Mouse (Mus musculus) testis, postnatal 10 days (tissue): ENCODE measurements around the gene Gtf2h1.
"Not testable (repeated sequence)": the region's sequence is repeated elsewhere in the genome, so short reads cannot be mapped to it uniquely, and the experiment has no call there.

Experiments used
- DNase-seq: peaks from one replicate; pipeline ENCODE4 v3.0.0; 2021; ENCODE audit warnings: low spot score

Gtf2h1 gene

DNA sequence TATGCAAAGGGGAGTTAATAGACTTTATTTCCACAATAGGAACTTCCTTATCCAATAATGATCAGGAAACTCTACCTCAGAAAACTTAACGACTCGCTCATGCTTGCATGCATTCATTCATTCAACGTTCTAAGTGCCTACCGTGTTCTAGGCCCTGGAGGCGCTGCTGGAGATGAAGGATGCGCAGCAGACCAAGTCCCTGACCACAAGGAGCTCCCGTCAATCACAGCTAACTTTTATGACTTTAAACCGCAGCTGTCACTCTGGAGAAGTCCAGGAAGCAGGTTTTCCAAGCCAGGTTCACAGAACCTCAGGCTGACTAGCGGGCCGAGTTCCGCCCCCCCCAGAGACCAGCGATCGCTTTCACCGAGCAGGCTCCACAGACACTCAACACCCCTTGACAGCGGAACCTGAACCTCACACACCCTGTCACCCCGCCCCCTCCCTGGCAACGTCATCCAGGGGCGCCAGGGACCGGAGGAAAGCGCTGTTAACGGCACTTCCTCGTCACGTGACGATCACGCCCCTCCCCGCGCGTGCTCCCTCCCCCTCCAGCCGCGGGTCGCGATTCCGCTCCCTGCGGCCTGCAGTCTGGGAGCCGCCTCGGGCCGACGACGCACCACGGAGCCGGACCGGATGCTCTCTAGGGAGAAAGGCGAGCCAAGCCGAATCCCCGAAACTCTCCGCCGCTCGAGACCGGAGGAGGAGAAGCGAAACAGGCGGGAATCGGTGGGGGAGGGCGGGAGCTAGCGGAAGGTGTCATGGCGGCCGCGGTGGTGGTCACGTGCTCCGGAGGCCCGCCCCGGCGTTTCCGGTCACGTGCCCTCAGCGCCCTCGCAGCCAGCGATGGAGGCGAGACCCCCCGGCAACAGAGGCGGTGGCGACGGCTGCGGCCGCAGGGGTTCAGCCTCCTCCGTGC, at the start of gene Gtf2h1, which contains the start of gene Hps5:
Gtf2h1 (plus strand) TSS at position 817 of the 919 bp plus-strand sequence.
Hps5 (minus strand) TSS at position 778 of the 919 bp plus-strand sequence.
- peak; percentile 99 for DNase-seq

DNA sequence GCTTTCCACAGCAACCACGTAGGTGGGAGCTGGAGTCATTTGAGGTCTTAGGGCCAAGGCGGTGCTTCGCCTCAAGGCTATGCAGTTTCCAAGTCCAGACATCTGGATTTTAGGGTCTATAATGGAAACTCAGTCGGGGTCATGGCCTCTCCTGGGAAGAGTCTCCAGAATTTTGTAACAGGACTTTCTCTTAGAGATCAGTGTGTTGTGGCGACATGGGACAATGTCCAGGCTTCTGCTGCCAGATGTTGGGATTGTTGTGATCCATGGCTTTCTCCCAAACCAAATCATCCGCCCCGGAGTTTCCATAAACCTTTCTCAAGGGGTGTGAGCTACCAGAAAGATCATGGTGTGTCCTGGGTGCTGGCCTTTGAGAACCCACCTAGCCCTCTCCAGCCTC, 49.5 kb upstream of the Gtf2h1 start:
- no peak for DNase-seq

DNA sequence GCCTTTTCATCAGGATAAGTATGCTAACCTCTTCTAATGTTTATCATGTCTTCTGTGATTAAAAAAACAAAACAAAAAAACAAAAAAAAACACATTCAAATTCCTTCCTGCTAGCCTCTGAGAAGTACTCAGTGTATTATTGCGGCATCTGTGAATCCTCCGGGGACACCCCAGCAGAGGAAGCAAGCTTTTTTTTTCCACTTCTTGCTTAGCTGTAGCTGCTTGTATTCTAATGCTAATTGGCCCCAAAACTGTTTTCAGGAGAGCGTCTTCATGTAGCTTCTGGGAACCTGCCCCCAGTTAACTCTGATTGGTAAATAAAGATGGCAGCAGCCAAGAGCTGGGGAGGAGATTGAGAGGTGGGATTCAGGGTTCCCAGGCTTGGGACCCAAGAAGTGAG, 47.4 kb upstream of the Gtf2h1 start:
- DNase-seq, result no peak

DNA sequence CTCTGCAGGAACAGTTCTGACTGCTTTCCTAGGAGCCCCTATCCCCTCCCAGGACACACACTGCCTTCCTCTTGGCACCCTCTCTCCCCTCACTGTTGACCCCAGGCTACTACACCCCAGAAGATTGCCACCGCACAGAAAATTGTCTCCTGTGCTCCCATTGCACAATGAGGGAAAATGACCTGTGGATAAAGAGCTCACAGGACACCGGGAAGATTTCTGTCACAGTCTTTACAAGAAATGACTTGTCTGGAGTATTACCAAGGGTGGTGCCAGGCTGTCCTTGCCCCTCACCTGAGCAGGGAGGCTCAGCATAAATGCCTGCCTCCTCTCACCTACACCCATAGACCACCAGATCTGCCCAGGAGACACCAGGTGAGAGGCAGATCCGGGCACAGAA, 44.4 kb upstream of the Gtf2h1 start, which contains the start of gene Saa2:
Saa2 (plus strand) TSS at position 301 of the 400 bp plus-strand sequence.
- no peak for DNase-seq

DNA sequence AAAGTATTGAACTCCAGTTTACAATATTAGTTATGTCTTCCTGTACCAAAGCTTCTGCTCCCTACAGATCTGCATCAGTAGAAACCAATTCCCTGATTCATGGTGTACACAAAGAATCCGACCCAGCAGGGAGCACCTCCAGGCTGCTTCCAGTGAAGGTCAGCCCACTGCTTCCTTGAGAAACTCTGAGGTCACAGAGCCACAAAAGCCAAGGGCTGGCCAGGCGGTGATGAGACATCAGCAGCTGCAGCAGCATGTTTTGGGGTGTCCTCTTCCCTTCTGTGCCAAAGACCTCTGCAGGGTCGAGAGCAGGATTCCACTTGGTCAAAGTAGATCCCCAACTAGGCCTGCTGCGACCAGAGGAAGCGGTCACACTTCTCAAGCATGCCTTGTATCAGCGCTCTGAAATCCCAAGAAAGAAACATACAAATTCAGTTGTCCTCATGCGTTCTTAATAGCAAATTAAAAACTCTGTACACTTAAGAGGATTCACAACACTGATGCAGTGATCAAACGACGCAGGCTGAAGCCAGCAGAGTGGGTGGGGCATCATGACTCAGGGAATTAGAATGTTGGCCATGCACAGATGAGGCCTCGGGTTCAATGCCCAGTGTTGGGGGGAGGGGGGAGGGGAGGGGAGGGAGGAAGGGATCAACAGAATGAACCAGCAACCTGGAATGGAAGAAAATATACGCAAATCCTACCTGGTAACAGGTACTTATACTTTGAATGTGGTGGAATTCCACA, 34.7 kb upstream of the Gtf2h1 start:
- DNase-seq, result no peak

DNA sequence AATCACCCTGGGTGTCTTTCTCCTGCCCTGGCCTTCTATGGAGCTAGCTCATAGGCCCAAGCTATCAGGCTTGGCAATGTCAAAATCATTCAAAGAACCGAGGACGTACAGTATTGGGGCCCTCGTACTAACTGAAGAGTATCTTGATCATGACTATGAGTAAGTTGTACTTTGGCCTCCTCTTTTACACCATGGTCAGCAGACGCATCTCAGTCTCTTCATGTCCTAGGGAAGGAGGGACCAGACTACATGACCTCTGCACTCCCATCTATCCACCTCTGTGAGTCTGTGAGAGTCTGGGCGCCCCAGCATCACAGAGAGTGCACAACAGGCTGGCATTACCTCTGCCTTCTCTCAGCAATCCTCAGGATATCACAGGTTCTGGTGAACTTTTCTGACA, 33.3 kb upstream of the Gtf2h1 start:
- no peak for DNase-seq

DNA sequence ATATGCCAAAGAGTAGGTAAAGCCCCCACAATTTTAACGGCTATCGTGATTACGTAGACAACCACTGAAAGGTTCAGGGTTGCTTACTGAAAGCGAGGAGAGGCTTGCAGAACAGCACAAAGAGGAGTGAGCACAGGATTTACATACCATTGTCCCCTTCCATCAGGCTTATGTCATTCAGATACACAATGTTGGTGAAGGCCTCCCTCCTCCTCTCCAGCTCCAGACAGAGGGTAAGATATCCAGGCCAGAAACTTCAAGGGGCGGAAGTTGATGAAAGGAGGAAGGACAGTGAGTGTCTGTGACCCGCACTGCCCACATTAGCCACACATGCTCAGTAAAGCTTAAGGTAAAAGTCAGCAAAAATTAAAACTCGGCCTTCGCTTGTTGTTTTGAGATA, 31.2 kb upstream of the Gtf2h1 start:
- no peak for DNase-seq

DNA sequence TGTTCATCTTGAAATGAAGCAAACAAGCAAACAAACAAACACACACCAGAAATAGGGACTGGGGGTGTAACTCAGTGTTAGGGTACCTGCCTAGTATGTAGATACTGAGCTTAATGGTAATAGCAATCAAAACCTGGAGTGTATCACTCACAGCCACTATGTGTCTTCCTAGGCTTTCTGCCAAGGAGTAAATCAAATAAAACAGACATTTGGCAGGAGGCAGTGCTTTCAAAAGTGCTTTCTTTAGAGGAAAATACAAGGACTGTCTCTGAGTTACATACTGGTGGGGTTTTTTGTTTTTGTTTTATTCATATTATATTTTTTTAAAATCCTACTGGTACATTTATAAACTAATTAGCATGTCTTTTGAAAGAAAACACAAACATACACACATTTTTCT, 28.5 kb upstream of the Gtf2h1 start:
- no peak for DNase-seq

DNA sequence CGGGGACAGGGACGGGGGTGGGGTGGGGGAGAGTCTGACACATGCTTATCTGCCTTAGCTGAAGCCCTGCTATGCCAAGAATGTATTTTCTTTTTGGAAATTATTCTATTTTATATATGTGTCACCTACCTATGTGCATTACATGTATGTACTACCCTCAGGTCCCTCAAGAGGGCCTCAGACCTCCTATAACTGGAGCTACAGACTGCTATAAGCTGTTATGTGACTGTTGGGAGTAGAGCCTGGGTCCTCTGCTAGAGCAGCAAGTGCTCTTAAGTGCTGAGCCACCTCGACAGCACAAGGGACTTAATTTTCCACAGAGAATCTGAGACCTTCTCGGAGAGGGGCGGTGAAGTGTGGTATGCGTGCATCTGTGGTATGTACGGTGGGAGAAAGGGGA, 27.5 kb upstream of the Gtf2h1 start:
- DNase-seq, result no peak

DNA sequence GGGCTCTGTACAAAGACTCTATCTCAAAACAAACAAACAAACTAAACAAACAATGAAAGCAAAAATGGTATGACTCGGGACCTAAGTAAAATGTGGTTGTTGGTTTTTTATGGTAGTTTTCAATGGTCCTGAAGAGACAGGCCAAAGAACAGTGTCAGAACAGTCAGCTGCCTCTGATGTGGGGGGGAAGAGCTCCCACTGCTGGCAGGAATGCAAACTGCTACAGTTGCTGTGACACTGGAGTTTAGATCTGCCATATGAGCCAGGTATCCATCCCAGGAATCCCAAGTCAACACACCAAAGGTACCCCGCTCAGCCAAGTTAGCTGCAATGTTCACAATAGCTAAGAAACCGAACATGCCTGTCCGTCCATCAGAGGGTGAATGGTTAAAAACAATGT, 25.2 kb upstream of the Gtf2h1 start:
- DNase-seq, result peak; percentile 66

DNA sequence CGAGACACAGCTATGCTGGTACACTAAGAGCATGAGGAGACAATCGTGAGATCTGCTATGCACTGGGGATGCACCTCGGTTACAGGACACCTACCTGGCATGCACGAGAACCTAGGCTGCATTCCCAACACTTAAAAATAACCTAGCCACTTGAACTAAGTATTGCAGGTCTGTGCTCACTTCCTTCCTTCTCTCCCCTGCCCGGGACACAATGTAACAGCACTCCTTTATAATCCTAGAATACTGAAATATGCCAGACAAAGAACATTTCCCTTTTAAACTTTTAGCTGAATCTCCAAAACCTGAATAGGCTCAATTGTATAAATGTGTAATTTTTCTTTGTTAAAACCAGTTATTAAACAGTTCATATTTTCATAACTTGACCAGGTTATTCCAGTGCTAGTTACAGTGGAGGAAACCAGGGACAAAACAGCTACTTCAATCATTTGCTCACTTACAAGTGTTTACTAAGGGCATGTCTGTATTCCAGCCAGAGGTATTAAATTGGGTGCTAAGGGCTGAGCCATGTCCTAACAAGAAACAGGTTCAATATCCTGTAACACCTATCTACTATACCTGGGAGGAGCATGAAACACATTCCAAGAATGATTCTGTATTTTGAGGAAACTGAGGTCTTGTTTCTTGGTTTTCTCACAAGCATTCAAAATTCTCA, 6.6 kb upstream of the Gtf2h1 start:
- no peak for DNase-seq

DNA sequence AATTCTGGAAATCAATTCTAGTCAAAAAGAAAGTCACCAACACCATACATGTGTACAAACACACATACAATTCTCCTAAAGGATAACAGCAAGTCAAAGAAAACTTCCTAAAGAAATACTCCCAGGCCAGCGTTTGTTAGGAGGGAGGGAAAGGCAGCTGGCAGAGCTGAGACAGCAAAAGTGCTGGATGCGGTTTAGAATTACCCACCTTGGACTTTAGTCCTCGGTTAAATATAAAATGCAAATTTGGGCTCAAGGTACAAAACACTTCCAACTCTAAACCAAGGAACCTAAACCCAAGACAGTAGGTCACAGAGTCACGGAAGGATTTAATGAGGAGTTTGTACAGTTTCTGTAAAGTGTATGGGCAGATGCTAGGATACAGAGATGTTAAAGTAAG, 2.0 kb upstream of the Gtf2h1 start:
- no peak for DNase-seq

DNA sequence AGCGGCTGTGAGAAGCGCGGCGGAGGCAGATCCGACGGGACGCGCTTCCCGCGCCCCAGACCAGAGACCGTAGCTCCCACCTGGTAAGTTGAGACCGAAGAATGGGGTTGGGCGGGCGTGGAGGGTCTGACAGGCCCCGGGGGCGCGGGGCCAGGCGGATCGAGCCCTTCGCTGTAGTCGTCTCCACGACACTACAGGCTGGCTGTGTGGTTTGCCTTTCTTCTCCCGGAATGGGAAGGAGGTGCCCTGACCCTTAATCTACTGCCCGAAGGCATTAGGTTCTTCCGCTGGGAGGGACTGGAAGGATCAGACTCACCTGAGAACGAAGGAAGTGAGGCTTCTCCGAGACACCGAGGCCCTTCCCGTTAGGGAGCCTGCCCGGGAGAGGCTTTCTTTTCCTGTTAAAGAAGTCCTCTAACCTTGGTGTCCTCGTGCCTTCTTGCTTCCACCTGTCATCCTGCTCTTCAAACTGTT, 340 bp downstream of the Gtf2h1 start:
- no peak for DNase-seq

DNA sequence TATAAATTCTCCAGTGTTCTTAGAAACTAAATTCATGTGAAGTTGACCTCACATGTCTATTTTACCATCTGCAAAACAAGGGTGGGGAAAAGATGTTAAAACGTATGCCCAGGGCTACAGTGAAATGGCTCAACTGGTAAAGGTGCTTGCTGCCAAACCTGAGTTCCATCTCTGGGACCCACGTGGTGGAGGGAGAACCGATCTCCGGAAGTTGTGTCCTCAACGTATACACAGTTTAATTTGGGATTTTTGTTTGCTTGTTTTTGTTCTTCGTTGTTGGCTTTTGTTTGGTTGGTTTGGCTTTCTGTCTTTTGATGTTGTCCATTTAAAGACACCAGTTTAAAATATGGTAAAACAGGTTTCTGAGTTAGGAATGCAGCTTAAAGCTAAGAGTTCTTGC, 876 bp downstream of the Gtf2h1 start:
- DNase-seq, result no peak

DNA sequence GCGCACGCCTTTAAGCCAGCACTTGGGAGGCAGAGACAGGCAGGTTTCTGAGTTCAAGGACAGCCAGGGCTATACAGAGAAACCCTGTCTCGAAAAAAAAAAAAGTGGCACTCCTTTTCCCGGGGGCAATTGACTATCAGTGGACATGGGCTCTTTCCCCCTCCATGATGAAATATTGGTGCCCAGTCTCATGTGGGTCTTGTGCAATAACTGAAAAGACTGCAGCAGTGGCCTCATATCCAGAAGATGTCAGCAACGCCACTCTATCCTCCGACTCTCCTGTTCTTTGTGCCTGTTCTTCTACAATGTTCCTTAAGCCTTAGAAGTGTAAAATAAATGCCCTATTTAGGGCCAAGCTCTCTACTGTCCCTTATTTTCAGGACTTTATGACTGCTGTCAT, 14.4 kb downstream of the Gtf2h1 start:
- DNase-seq, result no peak

DNA sequence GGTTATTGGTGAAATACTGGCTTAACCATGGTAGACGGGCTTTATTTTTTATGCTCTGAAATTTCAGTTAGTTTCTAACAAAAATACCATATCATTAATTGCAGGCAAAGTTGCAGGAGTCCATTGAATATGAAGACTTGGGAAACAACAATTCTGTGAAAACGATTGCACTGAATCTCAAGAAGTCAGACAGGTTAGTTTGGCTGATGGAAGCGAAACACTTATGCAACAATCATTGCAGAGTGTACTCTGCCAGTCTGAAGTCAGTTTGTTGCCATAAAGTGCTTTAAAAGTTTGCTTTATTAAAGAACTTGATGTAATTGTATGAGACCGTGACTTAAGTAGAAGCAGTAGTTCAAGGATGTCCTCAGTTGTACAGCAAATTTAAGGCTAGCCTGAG, 18.1 kb downstream of the Gtf2h1 start:
- no peak for DNase-seq

DNA sequence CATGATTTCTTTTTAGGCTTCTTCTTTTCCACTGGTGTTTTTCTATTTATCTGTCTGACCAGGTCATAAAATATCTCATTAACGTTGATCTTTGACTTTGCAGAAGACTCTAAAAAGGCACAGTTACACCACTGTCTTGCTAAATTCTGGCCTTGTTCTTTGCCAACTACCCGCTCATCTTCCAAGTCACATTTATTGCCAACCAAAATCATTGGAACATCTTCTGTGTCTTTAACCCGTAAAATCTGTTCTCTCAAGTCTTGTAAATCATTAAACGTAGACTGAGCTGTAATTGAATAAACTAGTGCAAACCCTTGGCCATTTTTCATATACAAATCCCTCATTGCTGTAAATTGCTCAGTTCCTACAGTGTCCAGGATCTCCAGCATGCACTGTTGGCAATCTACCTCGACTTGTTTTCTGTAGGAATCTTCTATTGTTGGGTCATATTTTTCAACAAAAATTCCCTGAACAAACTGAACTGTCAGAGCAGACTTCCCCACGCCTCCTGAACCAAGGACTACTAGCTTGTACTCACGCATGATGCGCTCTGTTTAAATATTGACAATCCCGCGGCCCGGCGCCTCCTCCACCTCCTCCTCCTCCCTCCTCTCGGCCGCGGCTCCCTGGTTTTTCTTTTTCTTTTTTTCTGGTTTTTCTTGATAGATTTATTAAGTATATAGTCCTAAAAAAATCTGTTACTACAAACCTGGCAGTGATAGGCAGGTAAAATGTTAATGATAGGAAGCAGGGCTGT, 25.2 kb downstream of the Gtf2h1 start:
- not testable (repeated sequence) for DNase-seq

DNA sequence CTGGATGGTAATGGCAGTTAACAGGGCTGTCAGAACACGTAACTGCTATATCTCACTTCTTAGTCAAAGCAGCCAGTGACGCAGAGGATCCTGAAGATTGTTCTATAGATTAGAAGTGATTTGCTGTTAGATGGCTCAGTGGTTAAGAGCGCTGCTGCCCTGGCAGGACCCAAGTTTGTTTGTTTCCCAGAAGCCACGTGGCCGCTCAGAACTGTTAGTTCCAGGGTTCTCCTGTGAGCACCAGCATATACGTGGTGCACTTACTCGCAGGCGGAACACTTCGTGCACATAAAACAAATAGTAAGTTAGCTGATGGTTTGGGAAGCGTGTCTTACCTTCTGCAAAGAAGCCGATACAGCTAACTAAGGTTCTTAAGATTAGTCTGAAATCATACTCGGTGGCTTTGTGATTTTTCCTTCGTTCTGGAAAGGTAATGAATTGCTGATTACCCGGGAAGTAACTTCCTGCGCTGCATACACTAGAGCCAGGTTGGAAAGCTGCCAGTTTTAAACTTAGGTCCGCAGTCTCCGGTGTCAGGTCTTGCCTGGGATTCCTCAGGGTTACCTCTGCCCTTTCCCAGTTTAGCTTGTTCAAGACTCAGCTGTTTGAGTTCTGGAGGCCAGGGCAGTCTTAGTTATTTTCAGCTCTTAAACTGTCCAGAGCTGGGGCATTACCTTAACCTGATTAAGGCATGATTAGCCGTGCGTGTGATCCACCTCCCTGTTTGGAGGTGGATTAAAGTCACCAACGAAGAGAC, 31.3 kb downstream of the Gtf2h1 start:
- DNase-seq, result no peak

DNA sequence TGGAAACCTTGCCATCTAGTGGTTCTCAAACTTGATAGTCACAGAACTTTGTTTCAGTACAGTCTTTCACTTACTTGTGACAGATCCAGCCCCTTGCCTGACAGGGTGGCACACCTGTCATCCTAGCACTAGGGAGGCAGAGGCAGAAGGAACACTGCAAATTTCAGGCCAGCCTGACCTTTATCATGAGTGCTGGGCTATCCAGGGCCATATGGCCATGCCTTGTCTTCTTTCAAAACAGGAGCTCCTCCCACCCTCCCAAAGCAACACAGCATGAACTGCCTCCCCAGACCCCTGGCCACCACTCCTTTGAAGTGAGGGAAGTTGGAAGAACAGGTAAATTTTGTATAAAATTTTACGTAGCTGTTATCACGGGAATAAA, 31.9 kb downstream of the Gtf2h1 start:
- DNase-seq, result no peak

DNA sequence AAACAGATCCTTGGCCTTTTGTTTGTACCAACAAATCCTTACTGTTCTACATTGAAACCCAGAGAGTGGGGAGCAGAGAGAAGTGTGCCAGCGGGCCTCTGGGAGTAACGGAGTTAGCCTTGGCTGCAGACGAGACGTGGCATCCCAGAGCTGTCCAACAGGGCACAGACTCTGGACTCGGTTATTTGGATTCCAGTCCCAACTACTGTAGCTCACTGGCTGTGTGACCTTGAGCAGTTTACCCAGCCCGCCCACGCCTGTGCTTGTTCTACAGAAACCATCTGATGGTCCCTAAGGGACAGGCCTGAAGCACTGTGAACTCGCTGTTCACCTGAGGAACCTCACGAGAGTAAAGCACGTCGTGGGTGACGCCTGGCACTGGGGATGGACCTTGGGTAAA, 34.0 kb downstream of the Gtf2h1 start:
- peak; percentile 59 for DNase-seq
